Mouse (Mus musculus) heart, adult 2 months (tissue): ENCODE measurements at regions not wholly inside any gene's neighbourhood (a gene's known extent, or its start where the extent isn't known, plus 50 kb on each side); places are given as distances from the start of the nearest gene placed in this dataset.

Experiments
- CTCF ChIP-seq: fragments of 200-600 bp; IDR thresholded peaks from 2 replicates; pipeline ENCODE4 v1.8.1; 2022; ENCODE audit warnings: antibody characterized with exemption, mild to moderate bottlenecking, moderate library complexity
- POLR2A ChIP-seq: fragments of 200-500 bp; IDR thresholded peaks from 2 replicates; pipeline ENCODE4 v1.6.1; 2011; ENCODE audit warnings: mild to moderate bottlenecking, low read depth, low read length, control low read depth; ENCODE audit not compliant: insufficient read depth

DNA sequence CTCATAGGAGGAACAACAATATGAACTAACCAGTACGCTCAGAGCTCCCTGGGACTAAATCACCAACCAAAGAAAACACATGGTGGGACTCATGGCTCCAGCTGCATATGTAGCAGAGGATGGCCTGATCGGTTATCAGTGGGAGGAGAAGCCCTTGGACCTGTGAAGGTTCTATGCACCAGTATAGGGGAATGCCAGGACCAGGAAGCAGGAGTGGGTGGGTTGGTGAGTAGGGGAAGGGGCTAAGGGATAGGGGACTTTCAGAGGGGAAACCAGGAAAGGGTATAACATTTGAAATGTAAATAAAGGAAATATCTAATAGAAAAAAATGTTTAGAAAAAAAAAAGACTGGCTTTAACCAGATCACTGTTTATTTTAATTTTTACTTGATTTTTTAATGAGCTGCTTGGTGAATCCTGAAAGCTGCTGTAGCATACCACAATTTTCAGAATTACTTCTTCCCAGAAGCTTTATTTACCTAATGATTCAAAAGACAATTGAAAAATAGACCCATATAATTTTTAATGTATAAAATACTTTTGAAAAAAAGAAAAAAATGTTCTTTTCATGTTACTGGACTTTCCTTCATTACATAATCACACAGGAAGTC is 328.1 kb downstream of the Htr1b start:
- no peak for TF ChIP-seq CTCF
- no peak for TF ChIP-seq POLR2A
